Mouse (Mus musculus) left cerebral cortex, postnatal 4 days (tissue): ENCODE measurements around the gene Sstr3. TPM values are rescaled to one million over a fixed set of nuclear protein-coding genes. Genes with fewer than 3 reads are reported as not detected.

ENCODE experiments used
- DNase-seq: peaks from one replicate; pipeline ENCODE4 v3.0.0-alpha.2; 2022
- intact Hi-C: fragments of 180-260 bp; cut with DNase I; formaldehyde crosslinking; loops from one replicate; pipeline ENCODE4 v1.15.1; 2025
- total RNA-seq, 2 experiments: library from RNA; stranded (reverse); gene quantifications; 2 replicates each; pipeline ENCODE4 v1.2.3; 2021

The Sstr3 gene
- total RNA-seq, 2 experiments from 2014 or later: 5.5 to 6.5 TPM

DNA sequence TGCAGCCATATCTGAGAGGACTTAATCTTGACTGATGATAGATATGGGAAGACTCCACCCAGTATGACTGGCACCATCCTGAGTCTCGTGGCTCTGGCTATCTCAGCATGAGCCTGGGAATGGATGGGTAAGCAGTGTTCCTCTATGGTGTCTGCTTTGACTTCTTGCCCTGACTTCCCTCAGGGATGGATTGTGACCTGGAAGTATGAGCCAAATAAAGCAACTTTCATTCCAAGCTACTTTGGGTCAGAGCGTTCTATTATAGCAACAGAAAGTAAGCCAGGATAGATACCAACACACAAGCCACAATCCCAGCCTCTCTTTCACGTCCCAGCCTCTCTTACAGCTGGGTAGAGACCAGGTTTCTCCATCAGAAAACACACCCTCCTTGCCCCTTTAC is 38.9 kb downstream of the Sstr3 start:
- intact Hi-C loops: no loop called here
- no peak for DNase-seq

DNA sequence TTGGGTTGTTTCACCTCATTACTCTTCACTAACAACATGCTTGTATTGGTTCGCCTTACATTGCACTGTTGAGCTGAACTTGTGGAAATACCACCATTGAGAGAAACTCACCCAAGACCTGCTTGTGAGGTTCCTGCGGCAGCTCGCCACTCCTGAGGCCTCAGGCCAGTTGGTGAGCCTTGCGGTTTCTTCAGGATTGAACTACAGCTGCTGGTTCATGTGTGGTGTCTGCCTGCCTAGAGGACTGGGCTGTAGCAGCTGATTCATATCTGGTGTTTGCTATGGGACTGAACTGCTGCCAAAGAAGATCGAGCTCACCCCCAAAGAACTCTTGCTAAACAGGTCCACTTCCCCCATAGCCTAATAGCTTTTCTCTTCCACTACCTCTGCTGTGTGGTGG is 39.7 kb downstream of the Sstr3 start:
- intact Hi-C loops: no loop called here

DNA sequence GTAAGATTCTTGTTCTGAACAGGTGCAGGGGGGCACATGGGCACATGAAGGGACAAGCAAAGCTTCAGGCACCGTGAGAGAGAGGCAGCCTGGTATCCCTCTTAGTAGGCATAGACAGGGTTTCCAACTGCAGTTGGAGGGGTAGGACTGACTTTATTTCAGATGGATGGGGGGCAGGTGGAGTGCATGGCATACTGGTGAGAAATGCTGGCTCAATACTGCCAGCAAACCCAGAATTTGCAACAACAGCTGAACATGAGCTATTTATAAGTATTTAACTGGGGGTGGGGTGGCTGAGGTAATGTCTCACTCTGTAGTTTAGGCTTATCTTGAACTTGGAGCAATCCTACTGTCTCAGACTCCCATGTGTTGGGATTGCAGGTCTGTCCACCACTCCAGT is 40.5 kb downstream of the Sstr3 start:
- intact Hi-C loops: no loop called here
- no peak for DNase-seq

More for the DNA sequence above, 39.7 kb downstream of the Sstr3 start:
- no peak for DNase-seq

DNA sequence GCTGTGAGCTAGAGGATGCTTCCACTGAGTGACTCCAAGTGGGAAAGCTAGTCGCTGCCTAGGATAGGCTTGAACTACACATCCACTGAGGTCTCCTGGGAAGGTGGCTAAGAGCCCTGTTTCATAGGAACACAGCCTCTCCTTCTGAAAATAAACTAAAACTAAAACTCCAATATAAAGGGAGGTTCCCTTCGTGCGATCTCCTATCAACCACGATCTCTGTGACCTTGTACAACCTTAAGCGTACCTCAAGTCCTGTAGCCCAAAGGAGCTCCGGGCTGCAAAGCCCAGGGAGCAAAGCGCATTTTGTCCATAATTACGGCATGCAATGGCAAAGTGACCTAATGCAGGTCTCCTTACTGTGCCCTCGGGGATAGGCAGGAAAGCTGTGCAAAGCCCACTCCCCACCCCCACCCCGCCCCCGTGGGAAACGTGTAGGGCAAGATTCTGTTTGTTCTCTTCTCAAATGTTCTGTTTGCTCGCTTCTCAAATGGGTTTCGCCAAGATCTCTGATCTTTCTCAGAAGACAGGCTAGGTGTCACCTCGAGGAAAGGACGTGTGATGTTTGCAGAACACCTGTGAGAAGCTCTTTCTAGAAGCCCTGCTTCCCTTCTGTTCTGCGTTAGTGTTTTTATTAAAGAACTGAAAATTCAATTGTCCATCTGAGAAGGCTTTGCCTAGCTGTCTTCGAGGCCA is 41.9 kb downstream of the Sstr3 start:
- DNase-seq: no peak
- intact Hi-C loops: no loop called here

DNA sequence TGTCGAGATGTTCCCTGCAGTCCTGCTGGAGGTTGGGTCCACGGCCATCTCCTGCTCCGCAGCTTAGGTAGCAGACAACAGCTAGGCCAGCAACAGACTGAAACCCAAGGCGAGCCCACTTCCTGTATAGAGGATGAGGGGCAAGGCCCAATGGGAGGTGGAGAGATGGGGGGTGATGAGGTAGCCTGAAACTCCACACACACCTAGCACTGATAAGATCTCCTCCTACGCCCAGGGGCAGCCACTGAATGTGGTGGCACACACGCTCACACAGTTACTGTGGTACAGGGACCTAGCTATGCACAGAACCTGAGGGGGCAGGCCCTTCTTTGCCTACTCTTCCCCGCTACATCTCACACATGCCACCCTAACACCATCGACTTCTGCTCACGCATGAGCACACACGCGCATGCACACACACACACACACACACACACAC is 49.5 kb downstream of the Sstr3 start, which contains the start of gene Il2rb:
Gene Il2rb, minus strand, starts transcription at position 304 of the 439 bp plus-strand sequence.
- no peak for DNase-seq
- intact Hi-C loops: no loop called here

DNA sequence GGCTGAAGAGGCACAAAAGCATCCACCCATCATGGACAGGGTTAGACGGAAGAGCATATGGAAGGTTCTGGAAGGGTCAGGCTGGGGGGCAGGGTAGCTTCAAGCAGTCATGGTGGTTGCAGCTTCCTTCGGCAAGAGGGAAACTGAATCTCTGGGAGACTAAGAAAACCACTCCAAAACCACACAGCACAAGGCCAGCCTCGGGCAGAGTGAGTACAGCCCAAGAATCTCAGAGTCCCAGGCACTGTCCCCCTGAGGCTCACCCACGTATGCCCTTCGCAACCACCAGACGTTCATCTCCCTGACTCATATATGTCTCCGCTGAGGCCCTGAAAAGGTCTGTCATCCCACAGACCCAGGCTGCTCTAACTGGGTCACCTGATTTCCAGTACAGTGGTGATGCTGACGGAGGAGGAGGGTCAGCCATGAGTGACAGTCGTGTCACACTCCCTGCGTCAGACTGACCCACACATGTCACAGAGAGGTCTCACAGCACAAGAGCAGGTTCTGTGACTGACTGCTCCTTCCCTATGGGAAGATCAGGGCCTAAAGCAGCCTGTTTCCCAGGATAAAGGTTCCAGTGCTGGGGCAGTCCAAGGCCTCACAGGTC is 51.0 kb downstream of the Sstr3 start:
- intact Hi-C loops: no loop called here
- DNase-seq: no peak

DNA sequence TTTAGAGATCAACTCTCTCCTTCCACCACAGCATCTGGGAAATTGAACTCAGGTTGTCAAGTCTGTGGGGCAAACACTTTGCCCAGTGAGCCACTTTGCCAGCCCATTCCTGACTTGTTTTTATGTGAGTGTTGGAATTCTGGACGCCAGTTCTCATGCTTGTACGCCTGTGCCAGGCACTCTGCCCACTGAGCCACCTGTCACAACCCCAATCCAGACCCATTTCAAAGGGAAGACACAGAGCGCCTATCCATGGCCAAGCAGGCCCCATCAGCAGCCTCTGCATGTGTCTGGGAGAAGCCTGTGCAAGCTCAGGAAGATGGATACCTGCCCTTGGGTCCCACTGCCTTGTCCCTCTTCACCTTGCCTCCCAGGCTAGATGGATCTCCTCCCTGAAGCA is 53.2 kb downstream of the Sstr3 start:
- intact Hi-C loops: no loop called here
- no peak for DNase-seq

DNA sequence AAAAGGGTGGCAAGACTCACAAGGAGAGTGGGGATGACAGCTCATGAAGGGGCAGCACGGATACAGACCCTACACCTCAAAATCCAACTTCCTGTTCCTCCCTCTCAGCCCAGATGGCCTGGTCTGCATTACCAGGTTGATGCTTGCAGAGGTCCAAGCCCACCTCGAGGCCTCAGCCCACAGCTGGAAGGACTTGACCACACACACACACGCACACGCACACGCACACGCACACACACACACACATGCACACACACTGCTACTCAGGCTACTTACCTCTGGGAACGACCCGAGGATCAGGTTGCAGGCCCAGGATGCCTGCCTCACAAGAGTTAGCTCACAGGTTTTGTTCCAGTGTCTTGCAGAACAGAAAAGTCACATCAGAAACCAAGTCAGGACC is 54.6 kb downstream of the Sstr3 start:
- DNase-seq: no peak
- intact Hi-C loops: no loop called here

DNA sequence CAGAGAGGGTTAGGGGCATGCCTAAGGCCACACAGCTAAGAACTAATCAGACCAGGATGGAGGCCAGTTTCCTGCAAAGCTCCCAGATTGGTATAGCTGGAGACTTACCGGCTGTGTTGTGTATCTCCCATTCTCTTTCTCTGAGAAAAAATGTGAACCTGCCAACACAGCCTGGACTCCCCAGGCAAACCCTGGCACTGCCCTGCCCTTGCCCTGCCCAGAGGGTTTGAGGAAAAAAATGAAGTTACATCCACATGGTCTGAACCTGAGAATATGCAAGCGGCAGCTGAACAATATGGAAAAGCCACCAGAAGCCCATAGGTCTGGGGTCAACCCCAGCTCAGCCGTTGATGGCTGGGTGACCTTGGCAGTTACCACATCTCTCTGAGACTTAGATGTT is 55.2 kb downstream of the Sstr3 start:
- no peak for DNase-seq
- intact Hi-C loops: no loop called here

DNA sequence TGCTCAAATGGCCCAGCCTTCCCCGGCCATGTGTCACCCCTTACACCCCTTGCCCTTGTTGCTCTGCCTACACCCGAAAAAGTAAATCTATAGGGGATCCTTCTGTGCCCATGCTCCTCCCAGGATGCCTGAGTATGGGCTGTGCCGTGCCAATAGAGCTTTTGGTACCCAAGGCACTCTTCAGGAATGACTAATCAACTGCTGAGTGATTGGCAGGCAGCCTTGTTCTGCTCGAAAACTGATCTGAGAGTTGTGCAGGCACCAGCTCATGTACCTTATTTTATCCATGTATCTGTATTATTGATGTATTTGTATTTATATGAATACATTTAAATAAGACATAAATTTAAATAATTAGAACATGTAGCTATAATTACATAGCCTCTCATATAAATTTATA is 57.4 kb downstream of the Sstr3 start:
- intact Hi-C loops: no loop called here
- no peak for DNase-seq

Other genes starting within 250 kb of the Sstr3 start
- under 1 TPM; 0.46 TPM for gene Csf2rb2, start 239.0 kb downstream of the Sstr3 start, total RNA-seq
- gene Csf2rb, start 218.9 kb downstream of the Sstr3 start, total RNA-seq: 1 to 10 TPM; 1.3 to 2.4 TPM
- gene Tex33, start 148.8 kb downstream of the Sstr3 start, total RNA-seq: not detected
- 10 to 100 TPM; 29.2 to 30.4 TPM for gene Tst, start 138.8 kb downstream of the Sstr3 start, total RNA-seq
- 10 to 100 TPM; 57.2 to 58.7 TPM for gene Mpst, start 138.3 kb downstream of the Sstr3 start, total RNA-seq
- gene Kctd17, start 116.1 kb downstream of the Sstr3 start, total RNA-seq: 100 to 1,000 TPM; 212 to 213 TPM
- not detected for gene Tmprss6, start 76.1 kb downstream of the Sstr3 start, total RNA-seq
- under 1 TPM in 1 of 2 experiments, not detected in 1; 0.08 TPM for gene Il2rb, start 49.4 kb downstream of the Sstr3 start, total RNA-seq
- gene C1qtnf6, start 13.3 kb downstream of the Sstr3 start, total RNA-seq: 10 to 100 TPM; 12.2 to 13.4 TPM
- gene Rac2, start 28.1 kb upstream of the Sstr3 start, total RNA-seq: 1 to 10 TPM; 1.4 to 4.2 TPM
- 1 to 10 TPM; 3.9 to 6.0 TPM for gene Cyth4, start 52.4 kb upstream of the Sstr3 start, total RNA-seq
- gene Elfn2, start 174.1 kb upstream of the Sstr3 start, total RNA-seq: 10 to 100 TPM; 79.2 to 81.2 TPM
- 1 to 10 TPM; 7.3 to 7.7 TPM for gene Mfng, start 228.8 kb upstream of the Sstr3 start, total RNA-seq